Mouse (Mus musculus) kidney, postnatal 36 days (tissue): Measurements from ENCODE around the gene G6pc2.

Experiments
- DNase-seq, 2 experiments: peaks; one replicate each; pipeline ENCODE4 v3.0.0; 2021 to 2022; ENCODE audit warnings: mixed read lengths in 2 of 2

G6pc2 gene

GRCm38 (mm10) chr2:69244924-69245323 lies 34.1 kb downstream of the G6pc2 start:
- DNase-seq = no peak

GRCm38 (mm10) chr2:69247081-69247480 lies 36.2 kb downstream of the G6pc2 start:
- no peak for DNase-seq

GRCm38 (mm10) chr2:69248221-69248755 lies 37.4 kb downstream of the G6pc2 start:
- DNase-seq = no peak

- DNase-seq = no peak
Observed at GRCm38 (mm10) chr2:69264069-69264618, 53.3 kb downstream of the G6pc2 start.

GRCm38 (mm10) chr2:69275875-69276274 lies 65.0 kb downstream of the G6pc2 start:
- peak; percentile 9 to 28 for DNase-seq
